Mouse (Mus musculus) E14TG2a.4 (cell line): ENCODE measurements around the gene Psmd4.
"Not testable (repeated sequence)": the region's sequence is repeated elsewhere in the genome, so short reads cannot be mapped to it uniquely, and the experiment has no call there.

Experiments used
- H3K27me3 ChIP-seq: 2 replicates; pipeline ENCODE4 v1.6.1; 2014; ENCODE audit warnings: low read length, control low read depth; ENCODE audit not compliant: insufficient read depth
- H3K36me3 ChIP-seq: 2 replicates; pipeline ENCODE4 v1.6.1; 2014; ENCODE audit warnings: low read length, control low read depth; ENCODE audit not compliant: insufficient read depth
- H3K4me1 ChIP-seq: replicated peaks from 2 replicates; pipeline ENCODE4 v1.6.1; 2014; ENCODE audit warnings: low read depth, low read length, control low read depth
- H3K4me3 ChIP-seq: replicated peaks from 2 replicates; pipeline ENCODE4 v1.5.1; 2014; ENCODE audit warnings: mild to moderate bottlenecking, low read length
- H3K9me3 ChIP-seq: 2 replicates; pipeline ENCODE4 v1.6.1; 2014; ENCODE audit warnings: low read length, control low read depth
- CTCF ChIP-seq: conservative IDR thresholded peaks from 2 replicates; pipeline ENCODE4 v1.5.1; 2014; ENCODE audit warnings: low read length
- NANOG ChIP-seq: IDR thresholded peaks from 2 replicates; pipeline ENCODE4 v1.6.1; 2014; ENCODE audit warnings: borderline replicate concordance, low read length, mixed read lengths
- POU5F1 ChIP-seq: IDR thresholded peaks from 2 replicates; pipeline ENCODE4 v1.6.1; 2014; ENCODE audit warnings: low read length, borderline replicate concordance

Psmd4 gene

DNA sequence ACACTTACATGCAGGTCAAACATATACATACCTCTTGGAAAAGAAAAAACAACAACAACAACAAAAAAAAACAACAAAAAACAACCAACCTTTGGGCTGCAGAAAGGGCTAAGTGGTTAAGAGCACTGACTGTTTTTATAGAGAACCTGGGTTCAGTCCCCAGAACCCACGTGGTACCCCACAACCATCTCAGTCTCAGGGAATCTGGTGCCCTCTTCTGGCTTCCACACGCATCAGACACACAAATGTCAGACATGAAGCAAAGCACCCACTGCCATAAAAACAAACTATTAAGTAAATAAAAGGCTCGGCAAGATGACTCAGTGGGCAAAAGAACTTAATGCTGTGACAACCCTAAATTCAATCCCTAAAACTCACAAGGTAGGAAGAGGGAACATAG is 12.5 kb downstream of the Psmd4 start:
- peaks cover 63% of the 10 kb centered on the region for H3K36me3 ChIP-seq
- no peak for TF ChIP-seq POU5F1
- no peaks in the 10 kb centered on the region for H3K27me3 ChIP-seq
- H3K4me1 ChIP-seq: peaks cover 39% of the 10 kb centered on the region
- no peak overlapping the region for H3K4me3 ChIP-seq
- no peaks in the 10 kb centered on the region for H3K9me3 ChIP-seq

- H3K9me3 ChIP-seq, H3K4me3 ChIP-seq, H3K27me3 ChIP-seq: not testable (repeated sequence)
- TF ChIP-seq CTCF: peak; percentile 26
- Histone ChIP-seq H3K36me3 (peaks cover 57% of the 10 kb centered on the region), H3K4me1 (peaks cover 41% of the 10 kb centered on the region)
These were observed 13.1 kb downstream of the Psmd4 start for GRCm38 (mm10) chr3:95029291-95029827.

GRCm38 (mm10) chr3:95028603-95029002 is 13.8 kb downstream of the Psmd4 start:
- TF ChIP-seq CTCF (no peak), NANOG (no peak), POU5F1 (no peak)
- H3K9me3 ChIP-seq: no peaks in the 10 kb centered on the region

DNA sequence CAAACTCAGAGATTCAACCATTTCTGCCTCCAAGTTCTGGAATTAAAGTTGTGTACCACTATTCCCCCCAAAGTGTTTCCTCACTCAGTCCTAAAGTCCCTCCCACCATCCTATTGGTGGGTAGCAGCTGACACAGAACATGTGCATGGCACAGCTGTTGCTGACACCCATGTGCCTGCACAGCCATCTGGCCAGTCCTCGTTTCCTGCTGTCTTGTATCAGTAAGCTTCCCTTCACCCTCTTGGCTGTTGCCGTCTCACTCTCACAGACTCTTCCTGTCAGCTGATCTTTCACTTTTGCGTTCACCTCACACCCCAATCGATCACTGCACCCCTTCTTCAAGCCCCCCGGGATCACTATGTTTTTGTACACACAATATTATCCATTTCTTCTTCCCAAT is 14.7 kb downstream of the Psmd4 start:
- TF ChIP-seq CTCF: no peak
- TF ChIP-seq NANOG: no peak
- no peak for TF ChIP-seq POU5F1
- peaks cover 41% of the 10 kb centered on the region for H3K36me3 ChIP-seq
- H3K4me1 ChIP-seq: peaks cover 44% of the 10 kb centered on the region
- H3K27me3 ChIP-seq: no peaks in the 10 kb centered on the region
- H3K9me3 ChIP-seq: no peaks in the 10 kb centered on the region
- no peak overlapping the region for H3K4me3 ChIP-seq

More at GRCm38 (mm10) chr3:95028603-95029002, 13.8 kb downstream of the Psmd4 start:
- Histone ChIP-seq H3K36me3 (peaks cover 50% of the 10 kb centered on the region), H3K4me1 (peaks cover 44% of the 10 kb centered on the region), H3K4me3 (no peak overlapping the region), H3K27me3 (no peaks in the 10 kb centered on the region)

DNA sequence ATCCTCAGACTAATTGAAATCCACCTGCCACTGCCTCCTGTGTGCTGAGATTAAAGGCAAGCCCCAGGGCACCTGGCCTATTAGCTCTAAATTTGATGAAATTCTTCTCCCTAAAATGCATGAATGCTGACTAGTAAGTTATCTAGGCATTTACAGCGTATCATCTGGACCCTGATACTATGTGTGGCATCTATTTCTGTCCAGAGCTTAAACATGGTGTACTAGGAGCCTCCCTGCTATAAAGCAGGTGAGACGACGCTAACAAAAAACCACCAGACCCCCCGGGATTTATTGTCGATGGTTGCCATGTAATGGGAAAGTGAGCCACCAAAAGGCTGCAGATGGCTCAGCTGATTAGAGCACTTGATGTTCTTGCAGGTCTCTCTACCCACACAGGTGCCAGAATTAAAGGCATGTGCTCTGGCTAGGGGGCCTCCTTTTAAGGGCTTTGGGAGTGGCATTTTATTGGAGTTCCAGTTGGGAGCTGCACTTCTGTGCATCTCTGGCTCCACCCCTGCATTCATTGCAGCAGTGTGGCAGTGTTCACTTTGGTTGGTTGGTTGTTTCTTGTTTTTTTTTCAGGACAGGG is 15.3 kb downstream of the Psmd4 start:
- TF ChIP-seq CTCF (no peak), NANOG (no peak), POU5F1 (no peak)
- Histone ChIP-seq H3K4me1 (peaks cover 44% of the 10 kb centered on the region), H3K36me3 (peaks cover 35% of the 10 kb centered on the region), H3K9me3 (no peaks in the 10 kb centered on the region), H3K27me3 (no peaks in the 10 kb centered on the region), H3K4me3 (no peak overlapping the region)

DNA sequence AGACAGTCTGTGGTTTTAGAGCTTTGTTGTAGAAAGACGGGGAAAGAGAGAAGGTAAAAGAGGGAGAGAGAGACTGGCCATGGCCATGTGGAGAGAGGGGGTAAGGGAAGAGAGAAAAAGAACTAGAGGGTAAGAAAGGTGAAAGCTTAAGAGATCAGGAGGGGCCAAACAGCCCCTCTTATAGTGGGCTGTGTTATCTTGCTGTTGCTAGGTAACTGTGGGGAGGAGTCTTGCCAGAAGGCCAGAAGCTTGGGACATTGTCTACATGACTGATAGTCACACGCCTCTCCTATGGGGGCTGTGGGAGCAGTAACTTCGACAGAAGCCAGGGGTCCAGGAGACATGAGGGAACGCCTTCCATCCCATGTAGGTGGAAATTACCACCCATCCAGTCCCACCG is 17.2 kb downstream of the Psmd4 start:
- Histone ChIP-seq H3K4me1 (peaks cover 37% of the 10 kb centered on the region), H3K27me3 (no peaks in the 10 kb centered on the region), H3K4me3 (peak overlapping the region; percentile 26; the same call in 1 of the 2 replicates), H3K36me3 (peaks cover 16% of the 10 kb centered on the region), H3K9me3 (no peaks in the 10 kb centered on the region)
- TF ChIP-seq CTCF (no peak), POU5F1 (no peak), NANOG (no peak)

DNA sequence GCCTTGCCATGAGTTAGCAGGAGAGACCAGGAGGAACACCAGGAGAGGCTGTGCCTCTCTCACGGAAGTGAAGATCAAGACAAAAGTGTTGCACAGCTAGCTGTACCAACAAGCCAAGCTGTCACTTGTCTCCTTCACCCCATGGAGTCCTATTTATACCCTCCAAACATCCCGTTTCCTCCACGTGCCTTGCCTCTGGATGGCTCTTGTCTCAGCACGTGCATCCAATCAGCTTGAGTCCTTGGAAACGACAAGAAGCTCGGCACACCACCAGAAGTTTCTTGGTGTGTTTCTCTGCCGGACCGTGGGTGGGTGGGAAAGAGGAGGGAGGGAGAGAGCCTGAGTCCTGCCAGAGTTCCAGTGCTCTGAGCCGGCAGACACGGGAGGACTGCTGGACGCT is 17.9 kb downstream of the Psmd4 start:
- Histone ChIP-seq H3K27me3 (no peaks in the 10 kb centered on the region), H3K4me3 (peak overlapping the region; percentile 26; the same call in 1 of the 2 replicates), H3K4me1 (peaks cover 36% of the 10 kb centered on the region), H3K9me3 (no peaks in the 10 kb centered on the region), H3K36me3 (peaks cover 10% of the 10 kb centered on the region)
- no peak for TF ChIP-seq CTCF
- no peak for TF ChIP-seq NANOG
- no peak for TF ChIP-seq POU5F1

DNA sequence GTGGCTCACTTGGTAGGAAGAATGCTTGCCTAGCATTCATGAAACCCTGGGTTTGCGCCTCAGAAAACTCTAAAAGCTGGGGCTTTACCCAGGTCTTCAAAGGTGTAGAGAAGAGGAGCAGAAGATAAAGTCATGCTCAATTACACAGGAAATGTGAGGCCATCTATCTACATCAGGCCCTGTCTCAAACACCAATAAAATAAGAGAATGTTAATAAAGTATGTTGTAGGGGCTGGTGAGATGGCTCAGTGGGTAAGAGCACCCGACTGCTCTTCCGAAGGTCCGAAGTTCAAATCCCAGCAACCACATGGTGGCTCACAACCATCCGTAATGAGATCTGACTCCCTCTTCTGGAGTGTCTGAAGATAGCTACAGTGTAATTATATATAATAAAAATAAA is 21.5 kb downstream of the Psmd4 start:
- not testable (repeated sequence) for H3K9me3 ChIP-seq, H3K36me3 ChIP-seq, H3K4me3 ChIP-seq, H3K27me3 ChIP-seq
- peaks cover 28% of the 10 kb centered on the region for H3K4me1 ChIP-seq

DNA sequence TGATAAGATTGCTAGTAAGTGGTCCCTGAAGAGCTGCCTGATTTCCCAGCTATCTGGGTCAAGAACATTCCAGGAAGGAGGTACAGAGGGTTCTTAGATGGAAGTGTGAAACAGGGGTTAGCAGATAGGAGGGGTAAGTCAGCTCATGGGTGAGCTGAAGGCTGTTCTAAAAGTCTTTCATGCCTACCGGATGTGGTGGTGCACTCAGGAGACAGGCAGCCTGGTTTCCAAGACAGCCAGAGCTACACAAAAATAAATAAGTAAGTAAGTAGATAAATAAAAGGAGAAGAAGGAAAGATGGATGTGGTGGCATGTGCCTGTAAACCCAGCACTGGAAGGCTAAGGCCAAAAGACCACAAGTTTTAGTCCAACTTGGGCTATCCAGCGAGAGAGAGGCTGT is 23.7 kb downstream of the Psmd4 start:
- no peaks in the 10 kb centered on the region for H3K27me3 ChIP-seq
- H3K9me3 ChIP-seq: no peaks in the 10 kb centered on the region
- no peaks in the 10 kb centered on the region; the same call in 1 of the 2 replicates for H3K36me3 ChIP-seq
- no peak overlapping the region for H3K4me3 ChIP-seq
- TF ChIP-seq POU5F1 (no peak), NANOG (no peak), CTCF (no peak)
- peaks cover 19% of the 10 kb centered on the region for H3K4me1 ChIP-seq

DNA sequence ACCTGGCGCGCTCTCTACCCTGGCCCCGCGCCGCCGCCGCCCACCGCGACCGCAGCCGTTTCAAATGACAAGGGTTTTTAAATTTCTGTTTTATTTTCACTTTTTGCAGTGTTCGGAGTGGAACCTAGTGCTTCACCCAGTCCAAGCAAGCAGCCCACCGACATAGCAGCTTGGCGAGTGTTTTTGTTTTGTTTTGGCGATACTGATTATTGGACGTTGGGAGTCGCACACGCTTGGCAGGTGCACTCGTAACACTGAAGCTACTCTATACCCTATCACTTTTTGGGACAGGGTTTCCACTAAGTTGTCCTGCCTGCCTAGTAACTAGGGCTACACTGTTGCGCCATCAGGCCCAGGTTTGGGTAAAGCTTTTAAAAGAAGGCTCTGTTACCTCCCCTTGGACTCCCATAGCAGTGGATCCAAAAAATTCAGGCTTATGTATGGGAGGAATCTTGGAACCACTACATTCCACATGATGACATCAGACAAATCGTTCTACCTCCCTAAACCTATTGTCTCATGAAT is 25.8 kb downstream of the Psmd4 start:
- Histone ChIP-seq H3K27me3 (no peaks in the 10 kb centered on the region), H3K36me3 (peaks cover 17% of the 10 kb centered on the region), H3K4me3 (peak overlapping the region; percentile 94), H3K9me3 (no peaks in the 10 kb centered on the region), H3K4me1 (peaks cover 38% of the 10 kb centered on the region)
- TF ChIP-seq POU5F1 (no peak), NANOG (no peak), CTCF (no peak)
